Comparison of ENCODE assay signal across 9 mouse cellular contexts in genomic region chr10:75827668-75828360, GRCm38 (mm10). TPM values are rescaled to one million over a fixed set of nuclear protein-coding genes. Genes with fewer than 3 reads are reported as not detected.
DNase-seq lines count a peak whose midpoint lies in the region; ATAC-seq and TF ChIP-seq lines count a peak whose summit lies in the region.
"Had no signal": no experiment of that assay in that cellular context is flagged by ENCODE, and none has a peak within 500 bp of the region (broad histone marks: within the 10 kb centered on the region; RNA-seq: fewer than 3 reads in every experiment).

No protein-coding gene starts in this region.

- POLR2A ChIA-PET in Patski (lab: Charles Lee) = no interaction called here

- DNase-seq in kidney, adult 11 months = peak; percentile 82
- DNase-seq in Patski (ENCODE audit: low read depth, low spot score) = peak; percentile 91
- DNase-seq in gastrocnemius, adult 18-20 months (ENCODE audit: low spot score) = peak; percentile 90
- DNase-seq in kidney, postnatal 36 days = peak; percentile 86
- no peak for DNase-seq in forebrain, postnatal 0 days
- no peak for DNase-seq in spleen, postnatal 14 days (ENCODE audit: low spot score in 2 of 2)

- no peak overlapping the region for H3K27ac ChIP-seq in kidney, embryonic 14.5 days (ENCODE audit: low read depth, low read length)
- H3K27ac ChIP-seq in forebrain, postnatal 0 days (ENCODE audit: low read depth, low read length) = no peak overlapping the region

- WGBS in kidney, embryonic 14.5 days = 92% methylated on average over 4 of the region's 4 CpGs
- WGBS in forebrain, postnatal 0 days = 91% methylated on average over 4 of the region's 4 CpGs

- peaks cover 4% of the 10 kb centered on the region; the same call in 1 of the 2 replicates for H3K9me3 ChIP-seq in kidney, embryonic 14.5 days (ENCODE audit: control insufficient read depth, low read length)
- H3K9me3 ChIP-seq in forebrain, postnatal 0 days (ENCODE audit: low read length) = no peaks in the 10 kb centered on the region

- no peaks in the 10 kb centered on the region for H3K36me3 ChIP-seq in kidney, embryonic 14.5 days (ENCODE audit: control insufficient read depth, insufficient read depth, low read length)
- no peaks in the 10 kb centered on the region for H3K36me3 ChIP-seq in forebrain, postnatal 0 days (ENCODE audit: insufficient read depth)

- ATAC-seq in kidney, embryonic 14.5 days (ENCODE audit: low FRiP score, low TSS enrichment) = no peak
- ATAC-seq in Patski = peak; percentile 71
- no peak for ATAC-seq in erythroblast, adult 5-6 weeks (replicated peaks; ENCODE audit: low FRiP score, poor library complexity, severe bottlenecking)
- ATAC-seq in forebrain, postnatal 0 days = no peak

- H3K27me3 ChIP-seq in kidney, embryonic 14.5 days (ENCODE audit: control insufficient read depth, insufficient read depth, low read length) = no peaks in the 10 kb centered on the region
- no peaks in the 10 kb centered on the region for H3K27me3 ChIP-seq in Patski
- H3K27me3 ChIP-seq in forebrain, postnatal 0 days (ENCODE audit: insufficient read depth, low read length) = peaks cover 6% of the 10 kb centered on the region; the same call in 1 of the 2 replicates

- CTCF ChIA-PET in Patski (lab: Charles Lee) = interaction anchor here (1.0 to 1.4 kb wide), 2 partner anchors 8 to 55 kb away, joined by 6 to 7 read pairs; partner anchors contain the start of gene Ddt

- no peaks in the 10 kb centered on the region for H3K4me1 ChIP-seq in kidney, embryonic 14.5 days (ENCODE audit: control insufficient read depth, insufficient read depth, low read length)
- no peaks in the 10 kb centered on the region for H3K4me1 ChIP-seq in forebrain, postnatal 0 days (ENCODE audit: insufficient read depth)

- H3K4me2 ChIP-seq in kidney, embryonic 14.5 days (replicated peaks; ENCODE audit: low read depth, low read length) = no peak overlapping the region
- no peak overlapping the region for H3K4me2 ChIP-seq in forebrain, postnatal 0 days (ENCODE audit: low read depth)

- no peak overlapping the region for H3K9ac ChIP-seq in kidney, embryonic 14.5 days (ENCODE audit: low read depth, low read length)
- H3K9ac ChIP-seq in forebrain, postnatal 0 days = no peak overlapping the region

- in situ Hi-C loops in Patski (cut with MboI; ENCODE audit: low pct_unique_long_range_greater_than_20kb) = loop anchor here (10.0 kb wide), 1 partner anchor 53 kb away; the partner anchor contains the start of gene Ddt

- no peak for TF ChIP-seq CTCF in Patski (IDR thresholded peaks at IDR 0.05)
- TF ChIP-seq CTCF in forebrain, postnatal 0 days (IDR thresholded peaks at IDR 0.05; ENCODE audit: low read depth) = no peak

- H3K4me3 ChIP-seq in kidney, embryonic 14.5 days (ENCODE audit: low read length) = no peak overlapping the region
- H3K4me3 ChIP-seq in forebrain, postnatal 0 days (ENCODE audit: low read depth, low read length) = no peak overlapping the region
- H3K4me3 ChIP-seq: megakaryocyte, embryonic 14.5 days had no signal

RNA-seq across cellular contexts. Expression of gene Gstt4, which starts 5.5 kb away (rescaled TPM):
- not detected in 2 replicates for polyA plus RNA-seq in kidney, embryonic 14.5 days (2014; fragmentation: Nextera tagmentation; extraction: Ambion mirVana)
- polyA plus RNA-seq in Patski (2021) = not detected
- not detected for total RNA-seq in gastrocnemius, adult 18-20 months (2021)
- total RNA-seq in erythroblast, adult 5-6 weeks (2015; ENCODE audit: low replicate concordance) = not detected in 2 replicates
- 0.84 TPM in 1 of 2 replicates, not detected in the other for total RNA-seq in erythroblast, adult 5-6 weeks (2017; ENCODE audit: low replicate concordance)
- not detected in 2 replicates for total RNA-seq in forebrain, postnatal 0 days (2014; rRNA removed)
- polyA plus RNA-seq in forebrain, postnatal 0 days (2015; fragmentation: Nextera tagmentation; extraction: Ambion mirVana) = not detected in 2 replicates

RNA-seq across cellular contexts. Expression of gene Gstt2, which starts 9.4 kb away (rescaled TPM):
- 28.2 and 29.1 TPM in 2 replicates for polyA plus RNA-seq in kidney, embryonic 14.5 days (2014; fragmentation: Nextera tagmentation; extraction: Ambion mirVana)
- polyA plus RNA-seq in Patski (2021) = 0.35 TPM
- total RNA-seq in gastrocnemius, adult 18-20 months (2021) = 1 to 10 TPM; 2.6 to 3.4 TPM
- 7.9 and 8.8 TPM in 2 replicates for total RNA-seq in erythroblast, adult 5-6 weeks (2015; ENCODE audit: low replicate concordance)
- total RNA-seq in erythroblast, adult 5-6 weeks (2017; ENCODE audit: low replicate concordance) = 2.4 and 11.0 TPM in 2 replicates
- 4.5 and 5.1 TPM in 2 replicates for total RNA-seq in forebrain, postnatal 0 days (2014; rRNA removed)
- 7.4 and 7.8 TPM in 2 replicates for polyA plus RNA-seq in forebrain, postnatal 0 days (2015; fragmentation: Nextera tagmentation; extraction: Ambion mirVana)

RNA-seq across cellular contexts. Expression of gene Gstt1, which starts 29.4 kb away (rescaled TPM):
- 10.6 and 12.1 TPM in 2 replicates for polyA plus RNA-seq in kidney, embryonic 14.5 days (2014; fragmentation: Nextera tagmentation; extraction: Ambion mirVana)
- polyA plus RNA-seq in Patski (2021) = 0.45 TPM
- 1 to 10 TPM; 6.0 to 8.0 TPM for total RNA-seq in gastrocnemius, adult 18-20 months (2021)
- total RNA-seq in erythroblast, adult 5-6 weeks (2015; ENCODE audit: low replicate concordance) = 6.3 and 24.0 TPM in 2 replicates
- total RNA-seq in erythroblast, adult 5-6 weeks (2017; ENCODE audit: low replicate concordance) = 4.1 and 6.8 TPM in 2 replicates
- total RNA-seq in forebrain, postnatal 0 days (2014; rRNA removed) = 19.2 and 22.8 TPM in 2 replicates
- polyA plus RNA-seq in forebrain, postnatal 0 days (2015; fragmentation: Nextera tagmentation; extraction: Ambion mirVana) = 18.6 and 21.3 TPM in 2 replicates

RNA-seq across cellular contexts. Expression of gene Mif, which starts 32.2 kb away (rescaled TPM):
- 2,350 and 2,543 TPM in 2 replicates for polyA plus RNA-seq in kidney, embryonic 14.5 days (2014; fragmentation: Nextera tagmentation; extraction: Ambion mirVana)
- polyA plus RNA-seq in Patski (2021) = 592 TPM
- total RNA-seq in gastrocnemius, adult 18-20 months (2021) = 100 to 1,000 TPM; 150 to 158 TPM
- 47.2 and 79.7 TPM in 2 replicates for total RNA-seq in erythroblast, adult 5-6 weeks (2015; ENCODE audit: low replicate concordance)
- total RNA-seq in erythroblast, adult 5-6 weeks (2017; ENCODE audit: low replicate concordance) = 48.1 and 65.8 TPM in 2 replicates
- total RNA-seq in forebrain, postnatal 0 days (2014; rRNA removed) = 598 and 704 TPM in 2 replicates
- polyA plus RNA-seq in forebrain, postnatal 0 days (2015; fragmentation: Nextera tagmentation; extraction: Ambion mirVana) = 2,127 and 2,602 TPM in 2 replicates

RNA-seq across cellular contexts. Expression of gene Gstt3, which starts 46.6 kb away (rescaled TPM):
- 29.7 and 43.4 TPM in 2 replicates for polyA plus RNA-seq in kidney, embryonic 14.5 days (2014; fragmentation: Nextera tagmentation; extraction: Ambion mirVana)
- 0.03 TPM for polyA plus RNA-seq in Patski (2021)
- total RNA-seq in gastrocnemius, adult 18-20 months (2021) = 1 to 10 TPM; 1.8 to 2.5 TPM
- total RNA-seq in erythroblast, adult 5-6 weeks (2015; ENCODE audit: low replicate concordance) = 0.42 TPM in 1 of 2 replicates, not detected in the other
- total RNA-seq in erythroblast, adult 5-6 weeks (2017; ENCODE audit: low replicate concordance) = 0.51 TPM in 1 of 2 replicates, not detected in the other
- 1.7 and 2.3 TPM in 2 replicates for total RNA-seq in forebrain, postnatal 0 days (2014; rRNA removed)
- 1.8 and 2.2 TPM in 2 replicates for polyA plus RNA-seq in forebrain, postnatal 0 days (2015; fragmentation: Nextera tagmentation; extraction: Ambion mirVana)

Comparison
In these comparisons a context has a peak if more than half of its experiments do, and no peak if none do; other contexts are left out.
1. DNase-seq: peak in kidney, adult 11 months (single experiment), Patski (single experiment), gastrocnemius, adult 18-20 months (single experiment) and kidney, postnatal 36 days (2 of 2); none in forebrain, postnatal 0 days (single experiment) and spleen, postnatal 14 days (0 of 2).